In genomic region chr16:97752316-97752941, GRCm38 (mm10) we compare ENCODE assay signal across 18 mouse cellular contexts. TPM values are rescaled to one million over a fixed set of nuclear protein-coding genes. Genes with fewer than 3 reads are reported as not detected.
A peak's percentile ranks its signal among the peaks of the same experiment; 100 is the strongest.
DNase-seq lines count a peak whose midpoint lies in the region; ATAC-seq and TF ChIP-seq lines count a peak whose summit lies in the region.
"Had no signal": no experiment of that assay in that cellular context is flagged by ENCODE, and none has a peak within 500 bp of the region (broad histone marks: within the 10 kb centered on the region; RNA-seq: fewer than 3 reads in every experiment).

No protein-coding gene starts in this region.

- no peak for TF ChIP-seq CTCF in lung, embryonic 14.5 days (IDR thresholded peaks at IDR 0.05; ENCODE audit: low read depth)
- TF ChIP-seq CTCF in lung, adult 2 months (IDR thresholded peaks at IDR 0.05; ENCODE audit: insufficient read depth, low read length) = no peak
- TF ChIP-seq CTCF in intestine, postnatal 0 days (IDR thresholded peaks at IDR 0.05; ENCODE audit: low read depth) = no peak
- no peak for TF ChIP-seq CTCF in stomach, postnatal 0 days (IDR thresholded peaks at IDR 0.05; ENCODE audit: low read depth)

- H3K36me3 ChIP-seq in lung, embryonic 14.5 days (ENCODE audit: insufficient read depth) = peaks cover 4% of the 10 kb centered on the region; the same call in 1 of the 2 replicates
- H3K36me3 ChIP-seq in intestine, postnatal 0 days (ENCODE audit: control insufficient read depth, insufficient read depth) = peaks cover 20% of the 10 kb centered on the region
- no peaks in the 10 kb centered on the region for H3K36me3 ChIP-seq in stomach, postnatal 0 days (ENCODE audit: control insufficient read depth, insufficient read depth, low read length)
- H3K36me3 ChIP-seq: embryonic facial prominence, embryonic 12.5 days; limb, embryonic 12.5 days; liver, embryonic 15.5 days had no signal

- 60% methylated on average over 3 of the region's 3 CpGs for WGBS in lung, embryonic 14.5 days
- WGBS in lung, adult 2 months = 32% methylated on average over 3 of the region's 3 CpGs
- 31% methylated on average over 3 of the region's 3 CpGs for WGBS in intestine, postnatal 0 days
- 50% methylated on average over 3 of the region's 3 CpGs for WGBS in stomach, postnatal 0 days

- no peak overlapping the region for H3K9ac ChIP-seq in lung, embryonic 14.5 days
- no peak overlapping the region for H3K9ac ChIP-seq in intestine, postnatal 0 days (ENCODE audit: low read depth, low read length)
- H3K9ac ChIP-seq in stomach, postnatal 0 days (ENCODE audit: low read length) = no peak overlapping the region
- H3K9ac ChIP-seq: embryonic facial prominence, embryonic 12.5 days; limb, embryonic 12.5 days; liver, embryonic 15.5 days had no signal

- no peak for TF ChIP-seq POLR2A in lung, adult 2 months (IDR thresholded peaks at IDR 0.05; ENCODE audit: borderline replicate concordance, extremely low read depth, low read depth, low read length)

- H3K27ac ChIP-seq in lung, embryonic 14.5 days (ENCODE audit: low read depth) = no peak overlapping the region
- H3K27ac ChIP-seq in intestine, postnatal 0 days (ENCODE audit: low read depth, low read length) = peak overlapping the region; percentile 71
- peak overlapping the region; percentile 80 for H3K27ac ChIP-seq in stomach, postnatal 0 days (replicated peaks)
- H3K27ac ChIP-seq: embryonic facial prominence, embryonic 12.5 days; limb, embryonic 12.5 days; liver, embryonic 15.5 days had no signal

- no peak overlapping the region for H3K4me3 ChIP-seq in lung, embryonic 14.5 days (ENCODE audit: low read depth, low read length)
- H3K4me3 ChIP-seq in lung, adult 2 months (replicated peaks; ENCODE audit: extremely low read depth, low read depth, low read length) = no peak overlapping the region
- H3K4me3 ChIP-seq in intestine, postnatal 0 days (ENCODE audit: low read depth, low read length) = no peak overlapping the region
- H3K4me3 ChIP-seq in stomach, postnatal 0 days (ENCODE audit: low read depth, low read length) = no peak overlapping the region
- H3K4me3 ChIP-seq: embryonic facial prominence, embryonic 12.5 days; limb, embryonic 12.5 days; liver, embryonic 15.5 days had no signal

- no peaks in the 10 kb centered on the region for H3K27me3 ChIP-seq in lung, embryonic 14.5 days (ENCODE audit: insufficient read depth, low read length)
- H3K27me3 ChIP-seq in intestine, postnatal 0 days (replicated peaks; ENCODE audit: control insufficient read depth, insufficient read depth, low read length) = no peaks in the 10 kb centered on the region
- no peaks in the 10 kb centered on the region for H3K27me3 ChIP-seq in stomach, postnatal 0 days (ENCODE audit: control insufficient read depth, insufficient read depth, low read length)
- H3K27me3 ChIP-seq: embryonic facial prominence, embryonic 12.5 days; liver, embryonic 15.5 days had no signal

- H3K4me2 ChIP-seq in lung, embryonic 14.5 days = no peak overlapping the region
- H3K4me2 ChIP-seq in intestine, postnatal 0 days (replicated peaks; ENCODE audit: low read depth) = 0 out of 2 replicates have a peak overlapping the region, but pooled peaks have one; percentile 9
- H3K4me2 ChIP-seq in stomach, postnatal 0 days (replicated peaks; ENCODE audit: low read depth) = no peak overlapping the region
- H3K4me2 ChIP-seq: embryonic facial prominence, embryonic 12.5 days; limb, embryonic 12.5 days; liver, embryonic 15.5 days had no signal

- no peak for TF ChIP-seq EP300 in stomach, postnatal 0 days (optimal IDR thresholded peaks at IDR 0.05)

- H3K9me3 ChIP-seq in lung, embryonic 14.5 days (ENCODE audit: low read depth, low read length) = no peaks in the 10 kb centered on the region
- H3K9me3 ChIP-seq in intestine, postnatal 0 days (ENCODE audit: control insufficient read depth) = no peaks in the 10 kb centered on the region
- no peaks in the 10 kb centered on the region for H3K9me3 ChIP-seq in stomach, postnatal 0 days (ENCODE audit: control insufficient read depth, low read length)
- H3K9me3 ChIP-seq: embryonic facial prominence, embryonic 12.5 days; limb, embryonic 12.5 days; liver, embryonic 15.5 days had no signal

- DNase-seq in adrenal gland, postnatal 14 days = peak; percentile 27
- no peak for DNase-seq in adrenal gland, postnatal 25 days
- no peak for DNase-seq in lung, embryonic 14.5 days
- no peak for DNase-seq in lung, adult 2 months
- no peak for DNase-seq in stomach, postnatal 0 days (ENCODE audit: low spot score)
- no peak for DNase-seq in urinary bladder, postnatal 10 days (ENCODE audit: low spot score)
- no peak for DNase-seq in right cerebral cortex, postnatal 25 days
- DNase-seq: B cell, adult 2 months; cerebellum, adult 8-10 months; retina, postnatal 1 day; right cerebral cortex, postnatal 4 days; thymus, adult 2 months had no signal

- peaks cover 4% of the 10 kb centered on the region for H3K4me1 ChIP-seq in lung, embryonic 14.5 days (ENCODE audit: insufficient read depth)
- H3K4me1 ChIP-seq in lung, adult 2 months (ENCODE audit: control insufficient read depth, insufficient read depth, low read length) = peaks cover 9% of the 10 kb centered on the region
- H3K4me1 ChIP-seq in intestine, postnatal 0 days (replicated peaks; ENCODE audit: control insufficient read depth, insufficient read depth, low read length) = peaks cover 19% of the 10 kb centered on the region; the same call in 1 of the 2 replicates
- peaks cover 8% of the 10 kb centered on the region; the same call in 1 of the 2 replicates for H3K4me1 ChIP-seq in stomach, postnatal 0 days (replicated peaks; ENCODE audit: control insufficient read depth, insufficient read depth)
- H3K4me1 ChIP-seq: embryonic facial prominence, embryonic 12.5 days; limb, embryonic 12.5 days had no signal

- 0 out of 2 replicates have a peak, but pooled peaks have one; percentile 19 for ATAC-seq in lung, embryonic 14.5 days (ENCODE audit: insufficient read depth)
- peak; percentile 57 for ATAC-seq in intestine, postnatal 0 days
- peak; percentile 16; the same call in 1 of the 2 replicates for ATAC-seq in stomach, postnatal 0 days (ENCODE audit: low FRiP score, low TSS enrichment)
- ATAC-seq: forebrain, embryonic 14.5 days had no signal

RNA-seq across cellular contexts. Expression of gene Ripk4, which starts 11.2 kb away (rescaled TPM):
- 0.70 and 1.0 TPM in 2 replicates for total RNA-seq in adrenal gland, postnatal 14 days (2021)
- 0.33 and 0.43 TPM in 2 replicates for total RNA-seq in adrenal gland, postnatal 25 days (2021)
- 11.6 and 12.9 TPM in 2 replicates for polyA plus RNA-seq in lung, embryonic 14.5 days (2014; fragmentation: Nextera tagmentation; extraction: Ambion mirVana)
- polyA plus RNA-seq in lung, adult 2 months (2012; rRNA removed) = 15.5 and 16.7 TPM in 2 replicates
- 11.9 and 12.9 TPM in 2 replicates for polyA plus RNA-seq in intestine, postnatal 0 days (2015; fragmentation: Nextera tagmentation; extraction: Ambion mirVana)
- polyA plus RNA-seq in stomach, postnatal 0 days (2015; fragmentation: Nextera tagmentation; extraction: Ambion mirVana) = 20.4 and 24.1 TPM in 2 replicates
- total RNA-seq: gastrocnemius, postnatal 36 days had no signal
